26 mouse cellular contexts compared by ENCODE assay signal in genomic region chr2:158674759-158675158, GRCm38 (mm10).
"Had no signal": no experiment of that assay in that cellular context is flagged by ENCODE, and none has a peak within 500 bp of the region (broad histone marks: within the 10 kb centered on the region; RNA-seq: fewer than 3 reads in every experiment).

No protein-coding gene starts in this region.

- H3K9me3 ChIP-seq: heart, embryonic 10.5 days; hindbrain, embryonic 10.5 days; hindbrain, embryonic 12.5 days; intestine, embryonic 15.5 days; limb, embryonic 10.5 days; limb, embryonic 12.5 days; liver, embryonic 13.5 days had no signal

- H3K36me3 ChIP-seq: heart, embryonic 10.5 days; heart, embryonic 12.5 days; hindbrain, embryonic 10.5 days; hindbrain, embryonic 12.5 days; intestine, embryonic 15.5 days; limb, embryonic 10.5 days; limb, embryonic 12.5 days; liver, embryonic 13.5 days had no signal

- DNase-seq: gastrocnemius, adult 2 months; gastrocnemius, postnatal 10 days; gastrocnemius, postnatal 25 days; heart, adult 18-20 months; heart, postnatal 10 days; heart, postnatal 4 days; kidney, adult 18-20 months; kidney, adult 8-10 months; kidney, postnatal 10 days; kidney, postnatal 25 days; kidney, postnatal 4 days; liver; liver, embryonic 13.5 days had no signal

- H3K4me2 ChIP-seq: heart, embryonic 12.5 days; hindbrain, embryonic 12.5 days; hindbrain, embryonic 14.5 days; intestine, embryonic 15.5 days; limb, embryonic 12.5 days; liver, embryonic 11.5 days; liver, embryonic 13.5 days had no signal

- H3K4me3 ChIP-seq: gastrocnemius, adult 2 months; heart, embryonic 10.5 days; heart, embryonic 12.5 days; hindbrain, embryonic 10.5 days; hindbrain, embryonic 12.5 days; intestine, embryonic 15.5 days; left cerebral cortex, adult 2 months; limb, embryonic 10.5 days; limb, embryonic 12.5 days; liver, embryonic 13.5 days had no signal

- ATAC-seq: hindbrain, embryonic 16.5 days; inflammation-experienced regulatory T-cells, adult 6 months; intestine, embryonic 15.5 days; intestine, postnatal 0 days had no signal

- H3K4me1 ChIP-seq: intestine, embryonic 15.5 days; liver, embryonic 13.5 days had no signal

- H3K27ac ChIP-seq: hindbrain, embryonic 10.5 days; hindbrain, embryonic 12.5 days; hindbrain, embryonic 14.5 days; intestine, embryonic 15.5 days; left cerebral cortex, adult 2 months; limb, embryonic 10.5 days; limb, embryonic 12.5 days; liver, embryonic 13.5 days had no signal

- H3K9ac ChIP-seq: heart, embryonic 12.5 days; hindbrain, embryonic 12.5 days; hindbrain, embryonic 14.5 days; intestine, embryonic 15.5 days; limb, embryonic 12.5 days; liver, embryonic 13.5 days had no signal
